Mouse (Mus musculus): ENCODE results near the gene Hmgb1.

DNA sequence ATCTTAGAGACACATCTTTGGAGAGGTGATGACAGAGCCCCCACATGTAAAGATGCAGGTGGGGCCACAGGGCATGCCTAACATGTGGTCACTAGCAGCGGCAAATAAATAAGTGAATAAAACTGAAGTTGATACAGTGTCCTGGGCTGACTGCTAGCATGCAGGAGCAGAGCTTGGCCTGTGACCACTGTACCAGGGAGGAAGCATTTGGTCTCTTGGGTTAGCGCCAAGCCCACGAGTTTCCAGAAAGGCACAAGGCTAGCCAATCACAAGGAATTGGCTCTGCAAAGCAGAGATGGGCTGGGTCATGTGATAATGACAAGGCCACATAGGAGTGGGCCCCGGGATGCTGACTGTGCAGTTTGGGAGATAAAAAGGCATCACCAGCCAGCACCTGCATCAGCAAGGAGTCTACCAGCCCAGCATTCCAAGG is 47.3 kb downstream of the Hmgb1 start:
- TF ChIP-seq POLR2A (IDR thresholded peaks at IDR 0.05; ENCODE audit: borderline replicate concordance, extremely low read depth, insufficient read depth, insufficient read length, poor library complexity, severe bottlenecking) (no peak), CTCF (IDR thresholded peaks at IDR 0.05; ENCODE audit: borderline replicate concordance, extremely low read depth, insufficient read depth, insufficient read length) (no peak)
